Mouse (Mus musculus): Measurements from ENCODE around the gene Cops7a. TPM values are rescaled to one million over a fixed set of nuclear protein-coding genes. Genes with fewer than 3 reads are reported as not detected.

The Cops7a gene
- total RNA-seq, 1 experiment from 2014 or later: 117 TPM

DNA sequence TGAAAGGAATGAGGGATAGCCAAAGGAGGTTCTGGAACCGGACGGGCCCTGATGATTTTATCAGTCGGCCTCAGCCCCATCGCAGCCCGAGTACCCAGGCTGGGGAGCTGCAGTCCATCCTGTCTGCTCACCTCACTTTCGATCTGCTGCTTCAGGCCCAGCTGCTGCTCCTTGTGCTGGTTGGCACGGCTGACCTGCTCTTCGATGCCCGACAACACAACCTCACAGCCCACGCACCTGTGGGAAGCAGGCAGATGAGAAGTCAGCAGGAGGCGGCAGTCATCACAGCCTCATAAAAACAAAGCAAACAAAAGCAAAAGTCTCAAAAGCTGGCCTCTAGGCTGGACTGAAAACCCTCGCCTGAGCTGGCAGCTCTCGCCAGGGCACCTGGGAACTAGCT, 5.4 kb downstream of the Cops7a start:
- no peak for DNase-seq

DNA sequence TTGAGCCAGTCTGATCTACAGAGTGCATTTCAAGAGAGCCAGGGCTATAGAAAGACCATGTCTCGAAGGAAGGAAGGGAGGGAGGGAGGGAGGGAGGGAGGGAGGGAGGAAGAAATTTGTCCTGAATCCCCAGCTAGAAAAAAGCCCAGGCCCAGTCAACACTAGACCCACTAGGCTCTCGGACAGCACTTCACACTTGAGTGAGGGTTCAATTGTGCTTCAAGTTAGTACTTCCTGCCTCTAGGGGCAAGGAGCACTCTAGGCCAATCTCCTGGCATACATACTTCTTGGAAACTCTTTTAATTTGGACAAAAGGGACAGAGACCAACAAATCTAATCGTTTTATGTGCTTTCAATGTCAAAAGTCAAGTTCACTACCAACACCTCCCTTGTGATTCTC, 7.2 kb downstream of the Cops7a start:
- DNase-seq: no peak

DNA sequence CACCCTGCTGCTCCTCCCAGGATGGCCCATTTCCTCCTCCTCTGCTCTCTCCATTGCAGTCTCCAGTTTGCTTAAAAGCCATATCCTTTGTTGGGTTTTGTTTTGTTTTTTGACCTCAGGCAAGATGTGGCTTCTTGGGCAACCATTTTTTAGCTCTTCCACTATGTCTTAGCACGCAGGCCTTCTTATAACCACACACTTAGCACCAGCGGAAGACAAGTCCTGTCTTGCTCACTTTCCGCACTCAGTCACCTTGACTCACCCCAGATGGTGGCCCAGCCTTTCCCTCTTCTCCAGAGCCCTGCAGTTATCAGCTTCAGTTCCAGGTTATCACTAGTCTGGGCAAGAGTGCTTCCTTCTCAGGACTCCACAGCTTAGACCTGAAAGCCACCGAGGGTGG, 10.1 kb downstream of the Cops7a start:
- no peak for DNase-seq

DNA sequence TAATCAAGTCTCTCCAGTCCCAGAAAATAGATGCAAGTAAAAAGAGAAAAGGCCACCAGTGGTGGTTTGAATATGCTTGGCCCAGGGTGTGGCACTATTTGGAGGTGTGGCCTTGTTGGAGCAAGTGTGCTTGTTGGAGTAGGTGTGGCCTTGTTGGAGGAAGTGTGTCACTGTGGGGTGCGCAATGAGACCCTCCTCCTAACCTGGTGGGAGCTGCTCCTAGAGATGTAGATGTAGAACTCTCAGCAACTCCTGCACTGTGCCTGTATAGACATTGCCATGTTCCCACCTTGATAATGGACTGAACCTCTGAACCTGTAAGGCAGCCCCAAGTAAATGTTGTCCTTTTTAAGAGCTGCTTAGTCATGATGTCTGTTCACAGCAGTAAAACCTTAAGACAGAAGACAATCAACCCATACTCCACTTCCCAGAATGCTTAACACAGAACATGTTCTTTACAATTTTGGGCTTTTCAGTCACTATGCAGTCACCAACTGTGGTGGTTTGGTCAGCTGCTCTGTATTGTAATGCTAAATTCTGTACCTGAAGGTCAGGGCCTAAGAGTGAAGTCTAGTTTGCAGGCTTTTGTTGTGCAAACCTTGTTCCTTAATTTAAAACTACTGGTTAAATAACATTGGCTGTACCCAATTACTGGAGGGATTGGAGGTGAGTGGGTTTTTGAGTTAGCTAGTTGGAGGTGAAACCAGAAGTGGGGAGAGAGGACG, 11.2 kb downstream of the Cops7a start:
- no peak for DNase-seq

GRCm38 (mm10) chr6:124943526-124943925, 21.8 kb downstream of the Cops7a start:
- no peak for DNase-seq

- no peak for DNase-seq
Measured at GRCm38 (mm10) chr6:124941679-124942078, 23.7 kb downstream of the Cops7a start.

DNA sequence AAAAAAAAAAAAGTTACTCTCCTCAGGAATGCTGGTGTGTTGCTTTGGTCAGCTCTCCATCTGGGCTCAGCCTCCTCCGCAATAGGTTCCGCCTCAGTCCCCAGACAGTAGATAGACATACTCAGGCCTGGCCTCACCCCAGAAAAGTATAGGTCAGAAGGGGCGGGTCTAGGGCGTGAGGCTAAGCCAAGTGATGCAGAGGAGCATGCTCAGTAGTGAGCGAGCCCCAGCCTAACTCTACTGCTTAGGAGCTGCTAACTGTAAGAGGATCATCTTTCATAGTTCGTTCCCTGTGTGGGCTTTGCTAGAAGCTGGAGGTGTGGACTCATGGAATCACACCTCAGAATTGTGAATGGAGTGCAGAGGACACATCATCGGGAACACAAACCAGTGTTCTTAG, 26.8 kb downstream of the Cops7a start:
- no peak for DNase-seq

- no peak for DNase-seq
Measured at GRCm38 (mm10) chr6:124937493-124937892, 27.8 kb downstream of the Cops7a start.

DNA sequence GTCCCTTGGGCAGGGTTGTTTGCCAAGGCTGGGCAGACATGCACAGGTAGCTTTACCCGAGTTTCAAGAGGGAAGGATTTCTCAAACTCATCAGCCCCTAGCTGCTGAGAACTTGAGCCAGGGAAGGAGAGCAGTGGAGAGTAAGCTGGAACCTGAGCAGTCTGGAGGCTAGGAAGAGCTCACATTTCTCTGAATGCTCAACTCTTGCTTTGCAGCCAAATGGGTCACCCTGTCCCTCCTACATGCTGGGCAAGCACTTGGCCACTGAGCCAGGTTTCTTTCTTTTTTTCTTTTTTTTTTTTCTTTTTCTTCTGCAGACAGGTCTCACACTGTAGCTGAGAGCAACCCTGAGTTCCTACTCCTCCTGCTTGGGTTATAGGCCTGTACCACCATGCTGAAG, 28.7 kb downstream of the Cops7a start:
- no peak for DNase-seq

DNA sequence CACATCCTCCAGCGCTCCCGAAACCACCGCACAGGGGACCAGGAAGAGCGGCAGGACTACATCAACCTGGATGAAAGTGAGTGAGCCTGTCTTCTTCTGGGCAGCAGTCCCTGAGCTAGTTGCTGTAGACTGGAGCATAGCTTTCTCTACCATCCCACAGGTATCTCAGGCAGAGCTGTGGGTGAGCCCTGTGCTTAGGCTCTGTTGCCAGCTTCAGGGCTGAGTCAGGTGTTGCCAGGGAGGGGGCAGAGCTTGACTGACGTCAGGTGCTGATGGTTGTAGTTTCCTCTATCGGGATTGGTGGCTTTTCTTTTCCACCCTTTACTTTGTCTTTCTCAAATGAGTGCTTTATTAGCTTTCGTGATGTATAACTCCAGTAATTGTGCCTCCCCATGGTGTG, 30.7 kb downstream of the Cops7a start:
- DNase-seq: no peak

DNA sequence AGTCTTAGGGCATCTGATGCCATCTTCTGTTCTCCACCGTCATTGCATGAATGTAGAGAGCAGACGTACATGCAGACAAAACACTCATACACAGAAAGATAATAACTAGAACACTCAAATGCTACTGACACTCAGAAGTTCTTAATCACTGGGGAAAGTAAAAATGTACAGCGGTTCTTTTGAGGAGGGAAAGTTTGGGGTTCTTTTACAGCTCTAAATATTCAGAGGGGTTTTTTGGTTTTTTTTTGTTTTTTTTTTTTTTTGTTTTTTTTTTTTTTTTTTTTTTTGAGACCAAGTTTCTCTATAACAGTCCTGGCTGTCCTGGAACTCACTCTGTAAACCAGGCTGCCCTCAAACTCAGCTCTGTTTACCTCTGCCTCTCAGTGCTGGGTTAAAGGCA, 32.2 kb downstream of the Cops7a start:
- no peak for DNase-seq

GRCm38 (mm10) chr6:124932314-124932695, 33.0 kb downstream of the Cops7a start:
- no peak for DNase-seq

DNA sequence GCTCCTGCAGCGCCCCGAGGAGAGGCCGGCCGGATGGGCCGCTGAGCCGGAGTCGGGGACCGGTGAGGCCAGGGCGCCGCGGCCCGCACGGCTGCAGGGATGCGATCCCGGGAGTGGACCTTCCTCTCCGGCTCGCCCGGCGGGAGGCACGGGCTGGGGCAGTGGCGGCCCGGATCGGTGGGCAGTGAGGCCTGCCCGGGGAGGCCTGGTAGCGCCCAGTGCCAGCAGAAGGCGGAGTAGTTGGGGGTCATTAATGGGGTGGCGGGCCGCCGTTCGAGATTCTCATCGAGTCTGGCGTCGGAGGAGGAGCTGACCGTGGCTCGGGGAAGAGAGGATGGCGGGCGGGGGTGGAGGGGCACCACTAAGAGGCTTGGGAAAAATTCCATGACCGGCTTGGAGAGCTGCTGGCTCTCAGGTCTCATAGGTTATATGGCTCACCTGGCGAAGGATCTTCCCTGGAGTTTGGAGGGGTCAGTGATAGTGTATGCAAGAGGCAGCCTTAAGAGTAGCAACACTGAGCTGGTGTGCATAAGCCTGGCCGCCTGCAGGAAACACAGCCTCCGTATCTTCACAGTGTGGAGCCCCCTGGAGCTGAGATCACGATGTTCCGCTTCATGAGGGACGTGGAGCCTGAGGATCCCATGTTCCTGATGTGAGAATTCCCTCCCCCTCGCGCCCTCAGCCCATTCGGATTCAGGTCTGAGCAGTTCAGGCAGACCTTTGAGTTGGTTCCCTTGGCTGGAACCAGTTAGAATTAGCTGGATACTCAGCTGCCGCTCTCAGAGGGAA, 33.6 kb downstream of the Cops7a start:
- peak; percentile 73 for DNase-seq

- peak; percentile 100 for DNase-seq
Measured at GRCm38 (mm10) chr6:124930754-124931524, 34.4 kb downstream of the Cops7a start, which contains the start of gene Mlf2. Gene Mlf2, plus strand, starts transcription at chr6:124931386.

- DNase-seq: peak; percentile 60
Measured at GRCm38 (mm10) chr6:124930231-124930630, 35.1 kb downstream of the Cops7a start.

DNA sequence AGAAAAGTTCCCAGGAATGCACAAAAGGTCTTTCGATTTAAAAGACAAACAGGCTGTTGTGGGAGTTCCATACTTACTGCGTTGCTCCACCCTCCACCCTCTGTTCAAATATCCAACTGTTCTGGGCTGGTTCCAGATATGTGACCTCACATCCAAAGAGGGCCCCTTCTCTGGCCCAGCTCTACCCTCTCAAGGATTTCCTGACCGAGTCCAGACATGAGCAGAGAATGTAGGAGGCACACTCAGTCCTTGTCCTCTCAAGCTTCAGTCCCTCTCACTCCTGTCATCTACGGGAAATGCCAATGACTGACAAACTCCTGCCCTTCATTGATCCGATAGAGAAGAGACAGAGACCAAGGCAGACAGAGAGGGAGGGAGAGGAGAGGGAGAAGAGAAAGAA, 39.4 kb downstream of the Cops7a start:
- peak; percentile 80 for DNase-seq

- DNase-seq: no peak
Measured at GRCm38 (mm10) chr6:124925173-124925793, 40.1 kb downstream of the Cops7a start.

GRCm38 (mm10) chr6:124921539-124921938, 43.8 kb downstream of the Cops7a start:
- DNase-seq: no peak

- DNase-seq: no peak
Measured at GRCm38 (mm10) chr6:124920318-124921085, 44.8 kb downstream of the Cops7a start.

- peak; percentile 96 for DNase-seq
Measured at GRCm38 (mm10) chr6:124919695-124920317, 45.5 kb downstream of the Cops7a start, which contains the start of gene Ptms. Gene Ptms, minus strand, starts transcription at chr6:124920103.
